Mouse (Mus musculus) thymus, adult 2 months (tissue): Measurements from ENCODE around the gene Thoc7. TPM values are rescaled to one million over a fixed set of nuclear protein-coding genes. Genes with fewer than 3 reads are reported as not detected.

Source experiments
- DNase-seq: peaks from one replicate; pipeline ENCODE4 v3.0.0; 2021
- H3K27ac ChIP-seq: fragments of 200-500 bp; 2 replicates; pipeline ENCODE4 v1.5.1; 2012; ENCODE audit warnings: low read length, control low read depth; ENCODE audit not compliant: control insufficient read depth, insufficient read depth
- H3K27me3 ChIP-seq: fragments of 200-500 bp; 2 replicates; pipeline ENCODE4 v1.6.1; 2012; ENCODE audit warnings: mild to moderate bottlenecking, low read length, moderate library complexity, mixed read lengths; ENCODE audit not compliant: control insufficient read depth, insufficient read depth
- H3K36me3 ChIP-seq: fragments of 200-500 bp; 2 replicates; pipeline ENCODE4 v1.6.1; 2012; ENCODE audit warnings: mild to moderate bottlenecking, low read length, moderate library complexity; ENCODE audit not compliant: control insufficient read depth, insufficient read depth
- H3K4me1 ChIP-seq: fragments of 200-500 bp; replicated peaks from 2 replicates; pipeline ENCODE4 v1.6.1; 2012; ENCODE audit warnings: low read length; ENCODE audit not compliant: control insufficient read depth, insufficient read depth
- H3K4me3 ChIP-seq: fragments of 200-500 bp; 2 replicates; pipeline ENCODE4 v1.5.1; 2012; ENCODE audit warnings: mild to moderate bottlenecking, low read length, control low read depth, moderate library complexity; ENCODE audit not compliant: control insufficient read depth, insufficient read depth
- CTCF ChIP-seq: fragments of 200-500 bp; IDR thresholded peaks from 2 replicates; pipeline ENCODE4 v1.5.1; 2012; ENCODE audit warnings: mild to moderate bottlenecking, control low read depth, low read length, moderate library complexity, borderline replicate concordance; ENCODE audit not compliant: control insufficient read depth, poor library complexity, insufficient read depth; ENCODE audit errors: extremely low read depth
- POLR2A ChIP-seq: fragments of 200-500 bp; IDR thresholded peaks from 2 replicates; pipeline ENCODE4 v1.6.1; 2012; ENCODE audit warnings: mild to moderate bottlenecking, low read length, control low read depth, moderate library complexity; ENCODE audit not compliant: control insufficient read depth, poor library complexity, insufficient read depth; ENCODE audit errors: extremely low read depth
- WGBS: fragments of 180-500 bp; shearing (Covaris S2); methylation state at CpG from one replicate; pipeline ENCODE4 v1.1.7; 2018; 5-methylcytosine and 5-hydroxymethylcytosine counted together
- polyA plus RNA-seq: library from polyadenylated mRNA; depleted of rRNA; stranded (reverse); fragments of >200 nt; gene quantifications from 2 replicates; pipeline ENCODE4 v1.2.3, GENCODE M21; 2012

Thoc7 gene
- polyA plus RNA-seq, 1 experiment: 33.4 TPM

- Histone ChIP-seq H3K27me3 (no peaks in the 10 kb centered on the region), H3K4me1 (no peaks in the 10 kb centered on the region), H3K36me3 (peaks cover 49% of the 10 kb centered on the region), H3K4me3 (no peak overlapping the region), H3K27ac (no peak overlapping the region)
- DNase-seq: no peak
- WGBS: 98% methylated on average over 7 of the region's 7 CpGs
- no peak for TF ChIP-seq CTCF
- no peak for TF ChIP-seq POLR2A
These were observed 13.3 kb downstream of the Thoc7 start for GRCm38 (mm10) chr14:13948345-13948744.

- no peak for DNase-seq
- Histone ChIP-seq H3K36me3 (peaks cover 18% of the 10 kb centered on the region), H3K4me3 (no peak overlapping the region), H3K27me3 (no peaks in the 10 kb centered on the region), H3K27ac (no peak overlapping the region), H3K4me1 (no peaks in the 10 kb centered on the region)
- TF ChIP-seq CTCF (no peak), POLR2A (no peak)
- 98% methylated on average over 4 of the region's 4 CpGs for WGBS
These were observed 17.0 kb downstream of the Thoc7 start for GRCm38 (mm10) chr14:13944686-13945085.

GRCm38 (mm10) chr14:13934052-13934371, 27.6 kb downstream of the Thoc7 start:
- Histone ChIP-seq H3K36me3 (no peaks in the 10 kb centered on the region), H3K4me3 (no peak overlapping the region)
- DNase-seq: no peak

GRCm38 (mm10) chr14:13933290-13934051, 28.2 kb downstream of the Thoc7 start:
- H3K27ac ChIP-seq: no peak overlapping the region
- no peak for TF ChIP-seq POLR2A
- DNase-seq: peak; percentile 2
- WGBS: 23% methylated on average over 30 of the region's 31 CpGs
- peaks cover 3% of the 10 kb centered on the region; the same call in 1 of the 2 replicates for H3K4me1 ChIP-seq
- no peaks in the 10 kb centered on the region for H3K36me3 ChIP-seq
- H3K27me3 ChIP-seq: no peaks in the 10 kb centered on the region
- peak overlapping the region; percentile 42 for H3K4me3 ChIP-seq

More at GRCm38 (mm10) chr14:13934052-13934371, 27.6 kb downstream of the Thoc7 start:
- H3K27ac ChIP-seq: no peak overlapping the region
- TF ChIP-seq CTCF (no peak), POLR2A (no peak)
- no peaks in the 10 kb centered on the region for H3K27me3 ChIP-seq
- WGBS: 45% methylated on average over 5 of the region's 5 CpGs
- H3K4me1 ChIP-seq: peaks cover 3% of the 10 kb centered on the region; the same call in 1 of the 2 replicates

- no peaks in the 10 kb centered on the region for H3K27me3 ChIP-seq
- no peak overlapping the region for H3K4me3 ChIP-seq
- TF ChIP-seq CTCF (no peak), POLR2A (no peak)
- WGBS: 46% methylated on average over 3 of the region's 3 CpGs
- H3K4me1 ChIP-seq: no peaks in the 10 kb centered on the region
- H3K36me3 ChIP-seq: no peaks in the 10 kb centered on the region
- DNase-seq: peak; percentile 45
- H3K27ac ChIP-seq: no peak overlapping the region
These were observed 44.0 kb downstream of the Thoc7 start for GRCm38 (mm10) chr14:13917630-13918029.

- no peaks in the 10 kb centered on the region for H3K27me3 ChIP-seq
- no peaks in the 10 kb centered on the region for H3K36me3 ChIP-seq
- WGBS: 91% methylated on average over 10 of the region's 10 CpGs
- no peak overlapping the region for H3K4me3 ChIP-seq
- DNase-seq: no peak
- H3K27ac ChIP-seq: no peak overlapping the region
- TF ChIP-seq CTCF: no peak
- no peak for TF ChIP-seq POLR2A
- H3K4me1 ChIP-seq: no peaks in the 10 kb centered on the region
These were observed 44.4 kb downstream of the Thoc7 start for GRCm38 (mm10) chr14:13917208-13917607.

GRCm38 (mm10) chr14:13915207-13915606, 46.4 kb downstream of the Thoc7 start:
- H3K4me3 ChIP-seq: no peak overlapping the region
- H3K4me1 ChIP-seq: no peaks in the 10 kb centered on the region
- H3K27ac ChIP-seq: no peak overlapping the region
- H3K36me3 ChIP-seq: no peaks in the 10 kb centered on the region
- TF ChIP-seq CTCF: no peak
- TF ChIP-seq POLR2A: no peak
- no peak for DNase-seq
- H3K27me3 ChIP-seq: no peaks in the 10 kb centered on the region
- WGBS: 79% methylated on average over 4 of the region's 4 CpGs
